Mouse (Mus musculus): ENCODE results near the gene Ankrd33b.

GRCm38 (mm10) chr15:31312001-31312400 lies 55.5 kb downstream of the Ankrd33b start:
- TF ChIP-seq CTCF (IDR thresholded peaks at IDR 0.05; ENCODE audit: borderline replicate concordance, insufficient read depth, low read depth, low read length) (no peak), POLR2A (IDR thresholded peaks at IDR 0.05; ENCODE audit: borderline replicate concordance, insufficient read depth, low read length) (no peak)

All from cerebellum, adult 2 months (tissue).